Mouse (Mus musculus) intestine, embryonic 14.5 days (tissue): ENCODE results near the gene Ufsp2. TPM values are rescaled to one million over a fixed set of nuclear protein-coding genes. Genes with fewer than 3 reads are reported as not detected.
A peak's percentile ranks its signal among the peaks of the same experiment; 100 is the strongest.

Experiments used
- ATAC-seq: fragments of 200-750 bp; cut with Nextera tagmentation; replicated peaks from 2 replicates; pipeline ENCODE4 v1.8.0; 2017; ENCODE audit warnings: low read depth, moderate number of reproducible peaks, moderate TSS enrichment, moderate library complexity; ENCODE audit not compliant: low FRiP score, low TSS enrichment
- DNase-seq: peaks from one replicate; pipeline ENCODE4 v3.0.0-alpha.2; 2018; ENCODE audit warnings: low spot score
- H3K27ac ChIP-seq: fragments of 300-500 bp; sonication (generic); 2 replicates; pipeline ENCODE4 v1.5.1; 2014; ENCODE audit warnings: low read depth, mild to moderate bottlenecking, control low read depth
- H3K27me3 ChIP-seq: fragments of 300-500 bp; sonication (generic); replicated peaks from 2 replicates; pipeline ENCODE4 v1.6.1; 2014; ENCODE audit warnings: low read length, control low read depth; ENCODE audit not compliant: control insufficient read depth, insufficient read depth
- H3K36me3 ChIP-seq: fragments of 300-500 bp; sonication (generic); 2 replicates; pipeline ENCODE4 v1.6.1; 2014; ENCODE audit warnings: low read length, control low read depth; ENCODE audit not compliant: control insufficient read depth, insufficient read depth
- H3K4me1 ChIP-seq: fragments of 300-500 bp; sonication (generic); replicated peaks from 2 replicates; pipeline ENCODE4 v1.6.1; 2014; ENCODE audit warnings: low read length, control low read depth, mixed read lengths; ENCODE audit not compliant: control insufficient read depth, insufficient read depth
- H3K4me2 ChIP-seq: fragments of 300-500 bp; sonication (generic); 2 replicates; pipeline ENCODE4 v1.6.1; 2014; ENCODE audit warnings: low read length
- H3K4me3 ChIP-seq: fragments of 300-500 bp; sonication (generic); 2 replicates; pipeline ENCODE4 v1.5.1; 2014; ENCODE audit warnings: low read depth, low read length, control low read depth, mixed read lengths
- H3K9ac ChIP-seq: fragments of 300-500 bp; sonication (generic); 2 replicates; pipeline ENCODE4 v1.6.1; 2014; ENCODE audit warnings: mild to moderate bottlenecking, low read length
- H3K9me3 ChIP-seq: fragments of 300-500 bp; sonication (generic); 2 replicates; pipeline ENCODE4 v1.6.1; 2016; ENCODE audit warnings: low read length, control low read depth; ENCODE audit not compliant: control insufficient read depth
- WGBS: fragments of 180-500 bp; shearing (Covaris S2); extraction: QIAGEN DNeasy Blood & Tissue Kit; methylation state at CpG from one replicate; pipeline ENCODE4 v1.1.7; 2014; 5-methylcytosine and 5-hydroxymethylcytosine counted together
- polyA plus RNA-seq: library from polyadenylated mRNA; unstranded; fragments of >200 nt; fragmentation: Nextera tagmentation; extraction: Ambion mirVana; gene quantifications from 2 replicates; pipeline ENCODE4 v1.2.1, GENCODE M21; 2014

The Ufsp2 gene
- polyA plus RNA-seq, 1 experiment from 2014 or later = 77.6 TPM

DNA sequence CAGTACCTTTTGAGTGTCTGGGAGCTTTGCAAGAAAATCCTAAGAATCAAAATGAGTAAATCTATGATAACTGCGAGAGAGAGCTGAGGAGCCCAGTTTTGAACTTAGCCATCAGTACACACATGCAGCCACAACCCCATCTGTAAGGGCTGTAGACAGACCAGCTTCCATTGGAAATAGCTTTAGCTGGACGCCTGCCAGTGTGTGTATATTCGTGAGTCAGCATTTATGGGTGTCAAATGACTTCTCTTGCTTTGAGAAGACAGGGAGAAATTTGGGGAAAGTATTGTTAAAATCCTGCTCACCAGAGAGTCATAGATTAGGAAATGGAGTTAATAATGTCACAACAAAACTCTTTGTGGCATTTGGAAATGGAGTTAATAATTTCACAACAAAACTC is 11.3 kb downstream of the Ufsp2 start:
- Histone ChIP-seq H3K4me3 (no peak overlapping the region), H3K27me3 (no peaks in the 10 kb centered on the region), H3K9me3 (no peaks in the 10 kb centered on the region), H3K4me1 (no peaks in the 10 kb centered on the region), H3K27ac (no peak overlapping the region), H3K9ac (no peak overlapping the region), H3K36me3 (peaks cover 54% of the 10 kb centered on the region), H3K4me2 (no peak overlapping the region)
- DNase-seq = no peak
- no peak for ATAC-seq
- 63% methylated on average over 3 of the region's 3 CpGs for WGBS

DNA sequence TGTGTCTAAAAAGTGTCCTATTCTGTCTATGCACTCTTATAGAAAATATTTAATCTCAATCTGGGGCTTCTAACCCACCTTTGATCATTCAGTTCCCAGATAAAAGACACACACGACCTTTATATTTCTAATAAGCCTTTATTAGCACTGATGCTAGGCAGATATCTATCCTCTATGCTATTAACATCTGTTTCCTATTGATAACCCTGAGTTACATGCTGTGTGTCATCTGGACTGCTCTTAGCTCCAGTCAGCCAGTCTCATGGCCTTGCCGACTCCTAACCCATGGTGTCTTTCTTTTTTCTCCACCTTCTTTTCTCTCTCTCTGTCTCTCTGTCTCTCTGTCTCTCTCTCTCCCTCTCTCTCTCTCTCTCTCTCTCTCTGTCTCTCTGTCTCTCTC is 12.9 kb downstream of the Ufsp2 start:
- Histone ChIP-seq H3K4me1 (no peaks in the 10 kb centered on the region), H3K27me3 (no peaks in the 10 kb centered on the region), H3K36me3 (peaks cover 43% of the 10 kb centered on the region), H3K9ac (no peak overlapping the region), H3K4me2 (no peak overlapping the region), H3K4me3 (no peak overlapping the region), H3K27ac (no peak overlapping the region), H3K9me3 (no peaks in the 10 kb centered on the region)
- no peak for DNase-seq
- 65% methylated on average over 2 of the region's 2 CpGs for WGBS
- no peak for ATAC-seq

DNA sequence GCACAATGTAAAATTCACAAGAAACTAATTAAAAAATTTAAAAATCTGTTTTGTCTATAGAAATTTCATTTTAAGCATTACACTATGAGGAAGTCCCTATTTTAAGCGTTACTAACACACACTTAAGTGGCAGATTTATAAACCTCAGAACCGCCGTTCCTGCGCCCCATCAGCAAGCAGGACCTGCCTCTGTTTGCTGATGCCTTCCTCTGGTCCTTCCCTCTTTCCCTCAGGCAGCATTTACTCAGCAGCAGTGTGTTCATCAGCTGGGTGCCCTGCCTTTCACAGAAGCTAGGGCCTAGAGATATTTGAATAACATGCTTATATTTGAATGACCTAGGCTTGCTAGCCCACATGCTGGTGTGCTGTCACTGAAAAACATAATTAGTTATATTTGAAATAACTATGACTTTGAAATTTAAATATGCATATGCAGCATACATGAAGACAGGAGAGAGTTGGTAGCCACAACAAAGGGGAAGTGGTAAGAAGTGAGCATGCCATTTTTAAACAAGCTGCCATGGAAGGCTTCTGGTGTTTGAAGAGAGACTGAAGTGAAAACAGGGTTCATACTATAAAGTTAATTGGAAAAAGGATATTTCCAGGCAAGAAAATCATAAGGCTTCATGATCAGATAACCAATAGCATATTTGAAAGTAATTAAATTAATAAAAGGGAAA is 15.4 kb downstream of the Ufsp2 start:
- H3K9me3 ChIP-seq = no peaks in the 10 kb centered on the region
- DNase-seq (no peak), ATAC-seq (no peak)
- no peak overlapping the region for H3K27ac ChIP-seq
- no peaks in the 10 kb centered on the region for H3K27me3 ChIP-seq
- 91% methylated on average over 4 of the region's 4 CpGs for WGBS
- no peak overlapping the region for H3K9ac ChIP-seq
- H3K4me3 ChIP-seq = no peak overlapping the region
- H3K4me2 ChIP-seq = no peak overlapping the region
- no peaks in the 10 kb centered on the region for H3K4me1 ChIP-seq
- H3K36me3 ChIP-seq = peaks cover 37% of the 10 kb centered on the region

DNA sequence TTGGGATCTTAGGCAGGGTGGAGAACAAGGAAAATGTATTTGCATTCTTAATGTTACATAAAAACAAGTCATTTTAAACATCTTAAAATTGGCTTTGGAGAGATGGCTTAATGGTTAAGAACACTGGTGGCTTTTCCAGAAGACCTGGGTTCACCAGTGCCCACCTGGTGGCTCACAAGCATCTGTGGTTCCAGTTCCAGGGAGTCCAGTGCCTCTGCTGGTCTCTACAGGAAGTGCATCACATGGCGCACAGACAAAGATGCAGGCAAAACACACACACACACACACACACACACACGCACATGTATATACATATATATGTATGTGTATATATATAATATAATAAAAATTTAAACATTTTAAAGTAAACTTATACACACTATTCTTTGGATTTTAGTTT is 18.8 kb downstream of the Ufsp2 start:
- Histone ChIP-seq H3K4me2 (no peak overlapping the region), H3K36me3 (peaks cover 48% of the 10 kb centered on the region), H3K27me3 (no peaks in the 10 kb centered on the region), H3K9me3 (no peaks in the 10 kb centered on the region), H3K4me1 (peaks cover 2% of the 10 kb centered on the region; the same call in 1 of the 2 replicates), H3K27ac (no peak overlapping the region), H3K4me3 (no peak overlapping the region), H3K9ac (no peak overlapping the region)
- ATAC-seq (no peak), DNase-seq (no peak)
- WGBS = 100% methylated on average over 2 of the region's 2 CpGs

GRCm38 (mm10) chr8:45995576-45995975 is 20.2 kb downstream of the Ufsp2 start:
- no peak overlapping the region for H3K4me3 ChIP-seq
- 77% methylated on average over 3 of the region's 3 CpGs for WGBS
- no peak overlapping the region for H3K4me2 ChIP-seq
- peaks cover 8% of the 10 kb centered on the region; the same call in 1 of the 2 replicates for H3K4me1 ChIP-seq
- H3K27me3 ChIP-seq = no peaks in the 10 kb centered on the region
- ATAC-seq = no peak
- no peaks in the 10 kb centered on the region for H3K9me3 ChIP-seq
- no peak overlapping the region for H3K9ac ChIP-seq
- no peak overlapping the region for H3K27ac ChIP-seq
- peaks cover 48% of the 10 kb centered on the region for H3K36me3 ChIP-seq
- DNase-seq = no peak

GRCm38 (mm10) chr8:45998228-45998627 is 22.9 kb downstream of the Ufsp2 start:
- Histone ChIP-seq H3K9me3 (no peaks in the 10 kb centered on the region), H3K27me3 (no peaks in the 10 kb centered on the region), H3K9ac (no peak overlapping the region), H3K4me1 (peaks cover 11% of the 10 kb centered on the region; the same call in 1 of the 2 replicates), H3K27ac (no peak overlapping the region), H3K4me2 (peak overlapping the region; percentile 62), H3K36me3 (peaks cover 39% of the 10 kb centered on the region), H3K4me3 (peak overlapping the region; percentile 46; the same call in 1 of the 2 replicates)
- 82% methylated on average over 2 of the region's 2 CpGs for WGBS
- no peak for DNase-seq
- ATAC-seq = no peak

DNA sequence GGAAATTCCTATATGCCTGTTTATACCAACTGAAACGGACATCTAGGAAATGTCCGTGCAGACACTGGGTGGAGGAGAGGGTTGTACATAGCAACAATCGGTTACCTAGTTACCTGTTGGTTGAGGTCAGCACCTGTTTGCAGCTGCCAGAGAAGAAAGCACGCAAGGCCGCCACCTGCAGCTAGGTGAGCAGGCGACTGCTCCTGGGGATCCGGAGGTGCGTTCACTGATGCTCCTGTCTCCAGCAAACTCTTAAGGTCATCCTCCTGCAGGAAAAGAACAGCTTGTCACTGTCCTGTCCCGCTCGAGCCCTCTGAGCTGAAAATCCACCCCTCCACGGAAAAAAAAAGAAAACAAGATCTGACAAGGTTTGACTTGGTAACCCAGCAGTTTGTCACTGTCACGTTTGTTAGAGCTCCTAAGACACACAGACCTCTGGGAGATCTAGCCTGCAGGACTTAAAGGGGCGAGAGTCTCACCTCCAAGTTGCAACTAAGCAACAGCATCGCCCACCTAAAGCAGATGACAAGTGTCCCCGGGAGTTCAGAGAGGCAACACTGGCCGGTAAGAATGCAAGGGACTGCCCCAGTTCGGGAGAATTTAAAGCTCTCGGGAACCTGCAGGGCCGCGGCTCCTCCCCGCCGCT is 23.9 kb downstream of the Ufsp2 start, which contains the start of gene Lrp2bp:
TSS of gene Lrp2bp (plus strand) at position 166 of the 646 bp plus-strand sequence.
- Histone ChIP-seq H3K9ac (peak within 1 kb of the TSS; percentile 73), H3K9me3 (no peaks in the 10 kb centered on the region), H3K36me3 (peaks cover 31% of the 10 kb centered on the region), H3K27ac (peak within 1 kb of the TSS; percentile 96), H3K4me3 (peak within 1 kb of the TSS; percentile 46), H3K4me1 (peaks cover 11% of the 10 kb centered on the region; the same call in 1 of the 2 replicates), H3K4me2 (peak within 1 kb of the TSS; percentile 62), H3K27me3 (no peaks in the 10 kb centered on the region)
- WGBS = 2% methylated on average over 22 of the region's 22 CpGs
- DNase-seq (no peak), ATAC-seq (peak; percentile 24)

DNA sequence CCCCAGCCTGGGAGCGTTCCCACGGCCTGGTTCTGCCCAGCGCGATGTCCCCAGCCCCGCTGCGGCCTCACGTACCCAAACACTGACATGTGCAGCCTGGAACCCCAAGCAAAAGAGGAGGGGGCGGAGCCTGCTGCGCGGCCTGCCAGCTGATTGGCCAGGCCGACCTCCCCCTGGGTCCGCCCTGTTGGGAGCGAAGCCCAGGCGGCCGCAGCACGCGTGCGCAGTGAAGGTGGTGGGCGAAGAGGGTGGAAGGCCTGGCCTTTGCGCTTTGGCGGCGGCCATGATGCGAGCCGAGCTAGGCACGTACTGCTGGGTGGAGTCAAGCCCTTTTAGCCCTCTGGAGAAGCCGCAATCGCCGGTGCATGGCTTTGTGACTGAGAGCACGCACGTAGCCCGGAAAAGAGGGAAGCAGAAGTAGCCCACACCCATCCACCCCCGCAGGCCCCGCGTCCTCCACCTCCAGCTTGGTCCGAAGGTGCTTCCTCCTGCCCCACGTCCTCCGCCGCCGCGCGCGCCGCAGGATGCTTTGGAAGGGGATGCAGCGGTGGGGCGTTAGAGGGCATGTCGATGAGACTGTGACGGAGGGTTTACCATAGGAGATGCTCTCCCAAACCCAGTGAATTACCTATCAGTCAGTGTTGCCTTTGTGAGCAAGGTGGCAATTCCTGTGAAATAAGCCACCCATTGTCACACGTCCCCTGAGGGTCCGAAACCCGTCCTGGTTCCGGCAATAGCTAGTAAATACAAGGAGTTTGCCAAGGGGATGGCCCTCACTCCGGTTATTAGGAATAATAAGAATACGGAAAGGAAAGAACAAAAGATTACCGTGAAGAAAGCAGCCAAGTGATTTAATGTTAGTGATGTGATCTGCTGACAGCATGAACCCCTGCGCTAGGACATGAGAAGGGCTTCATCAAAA is 24.7 kb downstream of the Ufsp2 start:
- H3K9me3 ChIP-seq = no peaks in the 10 kb centered on the region
- H3K27me3 ChIP-seq = no peaks in the 10 kb centered on the region
- peak; percentile 99 for ATAC-seq
- peak overlapping the region; percentile 46 for H3K4me3 ChIP-seq
- peak overlapping the region; percentile 73 for H3K9ac ChIP-seq
- 6% methylated on average over 55 of the region's 55 CpGs for WGBS
- H3K4me1 ChIP-seq = peaks cover 11% of the 10 kb centered on the region; the same call in 1 of the 2 replicates
- DNase-seq = peak; percentile 95
- H3K4me2 ChIP-seq = peak overlapping the region; percentile 62
- H3K36me3 ChIP-seq = peaks cover 31% of the 10 kb centered on the region
- peak overlapping the region; percentile 96 for H3K27ac ChIP-seq
